Mouse (Mus musculus): ENCODE data around the gene Zfand3.

Zfand3 gene

GRCm38 (mm10) chr17:30196401-30197279 is 192.1 kb downstream of the Zfand3 start:
- no peak for DNase-seq

- DNase-seq, result no peak
These were observed 192.9 kb downstream of the Zfand3 start for GRCm38 (mm10) chr17:30197280-30198030.

DNA sequence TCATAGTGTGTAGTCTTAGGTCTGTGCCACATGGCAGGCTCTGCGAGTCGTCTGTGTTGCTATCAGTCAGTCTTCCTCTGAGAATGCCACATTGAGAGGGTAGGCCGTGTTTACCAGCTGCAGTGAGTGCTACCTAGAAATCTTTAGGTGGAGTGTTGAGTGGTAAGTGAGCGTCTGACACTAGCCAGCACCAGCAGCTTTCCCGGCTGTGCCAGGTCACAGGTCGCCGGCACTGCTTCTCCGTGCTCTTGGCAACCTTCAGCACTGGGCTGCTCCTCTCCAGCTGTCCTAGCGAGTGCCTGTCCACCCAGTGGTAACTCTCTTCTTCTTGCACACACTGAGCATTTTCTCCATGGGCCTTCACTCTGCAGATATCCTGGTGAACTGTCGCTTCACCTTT is 193.9 kb downstream of the Zfand3 start:
- DNase-seq, result no peak

- DNase-seq, result no peak
These were observed 195.1 kb downstream of the Zfand3 start for GRCm38 (mm10) chr17:30199374-30200247.

DNA sequence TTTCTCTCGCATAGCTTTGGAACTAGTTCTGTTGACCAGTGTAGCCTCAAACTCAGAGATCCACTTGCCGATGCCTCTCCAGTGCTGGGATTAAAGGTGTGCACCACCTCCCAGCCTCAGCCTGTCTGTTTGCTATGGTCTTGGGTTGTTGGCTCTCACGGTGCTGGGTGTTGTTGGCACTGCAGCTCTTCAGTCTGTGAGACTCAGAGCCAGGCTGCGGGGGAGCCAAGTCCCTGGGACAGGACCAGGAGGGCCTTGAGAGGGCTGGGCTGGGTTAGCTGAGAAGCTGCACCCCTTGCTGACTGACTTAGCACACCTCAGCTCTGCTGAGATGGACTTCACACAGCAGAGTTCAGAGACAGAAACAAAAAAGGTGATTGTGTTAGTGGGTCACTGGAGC is 195.8 kb downstream of the Zfand3 start:
- no peak for DNase-seq

DNA sequence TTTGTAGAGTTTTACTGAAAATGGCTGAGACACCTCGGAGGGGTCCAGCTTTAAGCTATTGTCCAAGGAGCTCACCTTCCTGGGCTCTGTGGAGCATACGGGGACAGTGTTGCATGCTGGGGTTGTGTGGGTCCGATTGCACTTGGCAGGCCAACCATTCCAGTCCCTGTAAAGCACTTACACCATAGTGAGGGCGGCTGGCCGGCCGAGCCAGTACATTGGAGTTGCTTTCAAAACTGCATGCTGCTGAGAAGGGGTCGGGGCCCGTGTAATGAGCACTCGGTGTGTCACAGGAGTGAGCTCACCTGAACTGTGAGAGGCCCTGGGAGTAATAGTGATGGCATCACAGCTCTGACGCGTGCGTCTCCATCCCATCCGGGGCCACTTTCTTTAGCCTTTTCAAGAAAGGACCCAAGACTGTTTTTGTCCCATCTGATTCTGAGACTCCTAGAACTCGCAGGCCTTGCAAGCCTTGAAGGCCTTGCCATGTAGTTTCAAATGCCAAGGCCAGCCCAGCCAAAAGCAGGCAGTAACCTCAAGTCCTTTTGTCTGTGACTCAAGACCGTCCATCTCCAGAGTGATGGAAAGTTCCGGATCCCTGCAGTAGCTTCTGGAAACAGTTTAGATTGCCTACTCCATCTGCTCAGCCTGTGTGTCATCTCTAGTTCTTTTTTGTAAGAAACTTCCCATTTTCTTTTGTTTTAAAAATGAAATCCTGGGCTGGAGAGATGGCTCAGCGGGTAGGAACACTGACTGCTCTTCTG is 200.7 kb downstream of the Zfand3 start:
- no peak for DNase-seq

DNA sequence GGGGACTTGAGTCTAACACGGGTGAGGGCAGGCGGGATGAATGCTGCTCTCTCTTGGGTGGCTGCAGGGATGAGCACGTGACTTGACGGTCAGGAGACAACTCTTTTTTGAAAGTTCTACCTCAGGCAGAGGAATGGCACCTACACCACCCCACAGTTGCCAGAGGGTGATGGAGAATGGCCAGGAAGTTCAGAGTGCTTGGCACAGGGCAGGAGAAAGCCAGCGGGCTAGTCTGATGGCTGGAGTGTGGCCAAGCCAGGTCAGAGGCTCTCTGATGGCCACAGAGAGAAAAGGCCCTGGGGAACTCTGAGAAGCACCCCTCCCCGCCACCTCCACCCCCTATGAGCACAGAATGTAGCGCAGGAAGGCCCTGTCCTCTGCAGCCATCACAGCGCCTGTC is 205.7 kb downstream of the Zfand3 start:
- peak; percentile 42 for DNase-seq

GRCm38 (mm10) chr17:30210936-30211335 is 206.4 kb downstream of the Zfand3 start:
- DNase-seq, result peak; percentile 64

DNA sequence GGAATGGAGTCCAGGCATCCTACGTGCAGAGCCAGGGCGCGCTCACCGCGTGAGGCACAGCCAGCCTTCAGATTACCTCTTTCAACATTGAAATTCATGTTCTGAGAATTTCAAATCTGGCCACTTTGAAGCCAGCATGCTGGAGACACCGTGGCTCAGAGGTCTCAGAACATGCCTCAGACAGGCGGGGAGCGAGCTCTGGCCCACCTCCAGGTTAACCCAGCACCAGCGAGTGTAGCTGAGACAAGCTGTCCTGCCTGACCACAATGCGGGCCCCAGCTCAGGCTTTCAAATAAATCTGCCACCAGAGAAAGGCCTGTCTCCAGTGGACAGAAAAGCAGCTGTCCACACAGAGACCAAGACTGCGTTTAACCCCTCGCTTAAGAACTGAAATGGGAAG is 208.1 kb downstream of the Zfand3 start:
- no peak for DNase-seq

GRCm38 (mm10) chr17:30213371-30213770 is 208.8 kb downstream of the Zfand3 start:
- DNase-seq, result no peak

DNA sequence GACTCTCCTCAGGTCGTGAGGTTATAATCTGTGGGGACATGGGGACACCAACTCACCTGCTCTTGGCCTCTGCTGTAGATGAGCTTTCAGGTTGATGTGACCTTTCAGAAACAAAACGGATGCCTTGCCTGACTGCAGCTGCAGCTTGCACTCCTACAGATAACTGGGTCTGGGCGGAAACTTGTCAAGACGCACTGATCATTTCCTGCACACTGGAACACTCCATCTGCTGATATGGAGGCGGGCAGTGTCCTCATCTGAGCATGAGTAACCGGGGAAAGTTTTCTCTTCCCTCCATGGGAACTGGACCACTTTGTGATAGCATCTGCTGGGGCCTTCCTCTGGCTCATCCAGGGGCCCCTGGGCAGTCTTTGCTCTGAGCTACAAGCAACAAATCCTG is 209.9 kb downstream of the Zfand3 start:
- DNase-seq, result no peak

- DNase-seq, result no peak
These were observed 211.2 kb downstream of the Zfand3 start for GRCm38 (mm10) chr17:30215741-30216140.

GRCm38 (mm10) chr17:30221677-30222076 is 217.1 kb downstream of the Zfand3 start:
- no peak for DNase-seq

GRCm38 (mm10) chr17:30222361-30222760 is 217.8 kb downstream of the Zfand3 start:
- DNase-seq, result no peak

DNA sequence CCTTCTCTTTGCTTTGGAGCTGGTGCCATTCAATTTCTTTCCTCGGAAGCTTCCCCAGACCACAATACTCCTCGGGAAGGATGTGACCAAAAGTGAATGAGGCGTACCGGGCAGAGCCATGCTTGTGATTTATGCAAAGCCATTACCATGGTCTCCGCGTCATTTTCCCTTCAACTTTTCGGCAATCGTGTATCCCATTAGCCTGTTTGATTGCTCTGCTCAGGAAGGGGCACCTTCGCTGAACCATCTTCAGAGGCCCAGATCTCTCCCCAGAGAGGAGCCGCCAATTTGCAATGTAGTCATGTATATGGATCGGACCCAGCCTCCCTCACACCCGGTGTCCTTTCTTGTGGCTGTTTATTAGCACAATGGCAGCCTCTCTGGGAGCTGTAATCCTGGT is 218.3 kb downstream of the Zfand3 start:
- no peak for DNase-seq

DNA sequence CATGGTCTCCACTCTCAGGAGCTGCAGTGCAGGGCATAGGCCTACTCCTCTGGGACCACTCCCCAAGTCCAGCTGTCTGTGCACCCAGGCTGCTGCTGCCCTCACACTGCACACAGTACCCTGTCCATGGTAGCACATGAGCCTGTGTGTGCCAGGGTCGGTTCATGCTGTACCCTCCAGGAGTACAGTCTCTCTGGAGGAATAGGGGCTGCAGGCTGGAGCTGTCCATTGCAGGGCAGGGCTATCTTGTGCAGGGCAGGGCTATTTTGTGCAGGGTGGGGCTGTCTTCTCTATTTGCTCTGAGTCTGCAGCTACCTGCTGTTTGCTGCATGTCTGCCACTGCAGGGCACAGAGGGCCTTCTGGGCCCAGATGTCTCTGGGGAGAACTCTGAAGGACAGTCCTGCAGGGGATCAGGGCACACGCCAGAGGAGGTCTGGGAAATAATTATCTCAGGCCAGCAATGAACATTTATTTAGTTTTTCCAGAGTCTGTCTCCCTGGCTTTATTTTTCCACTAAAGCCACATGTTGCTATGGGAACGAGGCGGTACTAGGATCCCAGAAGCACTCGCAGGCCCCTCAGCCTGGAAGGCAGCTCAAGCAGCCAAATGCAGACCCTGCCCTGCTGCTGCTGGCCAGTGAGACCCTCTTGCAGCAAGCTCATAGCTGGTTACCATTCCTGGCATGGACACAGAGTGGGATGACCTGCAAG is 220.7 kb downstream of the Zfand3 start:
- DNase-seq, result no peak

- DNase-seq, result no peak
These were observed 224.1 kb downstream of the Zfand3 start for GRCm38 (mm10) chr17:30228439-30229215.

DNA sequence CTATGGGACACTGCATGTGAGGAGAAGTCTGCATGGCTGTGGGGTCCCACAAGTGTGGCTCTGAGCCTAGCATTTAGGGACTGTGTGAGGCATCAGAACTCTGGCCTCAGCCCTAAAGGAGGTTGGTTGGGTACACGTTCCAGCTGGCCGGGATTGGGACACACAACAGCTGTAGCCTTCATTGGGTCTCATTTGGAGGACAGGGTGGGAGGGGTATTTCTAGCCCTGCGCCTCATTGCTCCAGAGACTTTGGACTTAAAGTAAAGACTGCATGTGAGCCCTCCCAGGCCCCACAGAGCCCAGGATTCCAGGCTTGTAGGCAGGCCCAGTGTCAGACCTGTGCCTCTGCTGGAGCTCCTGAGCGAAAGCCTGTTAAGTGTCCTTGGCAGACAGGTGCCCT is 225.9 kb downstream of the Zfand3 start:
- no peak for DNase-seq

DNA sequence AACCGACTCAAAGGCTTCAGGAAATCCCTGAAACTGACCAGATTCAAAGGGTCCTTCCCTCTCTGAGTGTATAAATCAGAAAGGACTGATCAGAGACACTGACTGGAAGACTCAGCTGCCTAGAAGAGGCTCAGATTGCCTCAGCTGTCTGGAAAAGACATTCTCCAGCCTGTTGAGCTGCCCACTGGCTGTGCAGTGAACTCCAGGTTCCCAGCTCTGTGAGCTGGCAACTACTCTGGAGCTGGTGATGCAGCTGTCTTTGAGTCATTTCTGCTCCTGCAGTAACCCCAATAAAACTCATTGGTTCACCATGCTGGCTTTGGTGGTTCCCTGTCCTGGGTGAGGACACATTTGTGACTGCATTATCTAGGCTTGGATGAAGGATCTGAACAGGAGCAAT is 226.9 kb downstream of the Zfand3 start:
- no peak for DNase-seq

DNA sequence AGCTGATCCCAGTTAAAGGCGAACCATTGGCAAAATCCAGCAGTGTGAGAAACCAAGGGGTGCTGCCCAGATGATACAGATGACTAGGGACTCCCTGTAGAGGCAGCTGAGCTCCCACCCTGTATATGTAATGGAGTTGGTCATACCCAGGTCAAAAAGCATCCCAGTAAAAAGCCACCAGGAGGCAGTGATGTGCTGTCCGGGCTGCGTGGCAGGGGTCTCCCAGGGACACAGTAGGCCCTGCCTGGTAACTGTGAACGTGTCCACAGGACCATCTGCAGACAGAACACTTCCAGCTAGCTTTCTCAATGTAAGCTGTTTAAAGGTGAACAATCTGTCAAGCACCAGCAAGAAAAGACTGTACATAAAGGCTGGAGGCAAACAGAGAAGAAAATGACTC is 228.2 kb downstream of the Zfand3 start:
- DNase-seq, result no peak

DNA sequence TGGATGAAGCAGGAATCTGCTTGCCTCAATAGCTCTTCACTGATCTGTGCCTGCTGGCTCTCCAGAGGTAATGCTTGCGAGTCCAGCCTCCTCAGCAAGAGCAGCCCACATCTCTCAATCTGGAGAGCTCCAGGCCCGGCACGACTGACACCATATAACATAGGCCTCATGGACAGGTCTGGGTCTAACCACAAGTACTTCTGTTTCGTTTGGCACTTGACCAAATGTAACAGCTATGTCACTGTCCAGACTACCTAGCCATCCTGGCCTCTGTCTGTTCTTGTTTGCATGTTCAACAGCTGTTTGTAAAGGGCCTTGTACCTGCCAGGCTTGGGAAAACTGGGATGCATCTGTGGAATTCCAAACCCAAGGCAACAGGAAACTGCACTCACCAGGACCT is 230.8 kb downstream of the Zfand3 start:
- no peak for DNase-seq

Measured in cerebellum, adult 8-10 months (tissue).